Mouse (Mus musculus) retina, postnatal 1 day (tissue): ENCODE measurements around the gene Rtn4ip1.
"Not testable (repeated sequence)": the region's sequence is repeated elsewhere in the genome, so short reads cannot be mapped to it uniquely, and the experiment has no call there.

Experiments used
- DNase-seq: peaks from one replicate; pipeline ENCODE4 v3.0.0-alpha.2; 2012

The Rtn4ip1 gene

GRCm38 (mm10) chr10:43939136-43939662, 37.6 kb downstream of the Rtn4ip1 start:
- DNase-seq, result no peak

GRCm38 (mm10) chr10:43943736-43944135, 42.1 kb downstream of the Rtn4ip1 start:
- DNase-seq, result no peak

GRCm38 (mm10) chr10:43945435-43945834, 43.8 kb downstream of the Rtn4ip1 start:
- no peak for DNase-seq

- peak; percentile 79 for DNase-seq
Measured at GRCm38 (mm10) chr10:43953942-43954341, 52.3 kb downstream of the Rtn4ip1 start.

GRCm38 (mm10) chr10:43964943-43965342, 63.3 kb downstream of the Rtn4ip1 start:
- no peak for DNase-seq

- no peak for DNase-seq
Measured at GRCm38 (mm10) chr10:43973244-43973643, 71.6 kb downstream of the Rtn4ip1 start.

- DNase-seq, result no peak
Measured at GRCm38 (mm10) chr10:43977353-43977752, 75.7 kb downstream of the Rtn4ip1 start.

- no peak for DNase-seq
Measured at GRCm38 (mm10) chr10:43980080-43980479, 78.5 kb downstream of the Rtn4ip1 start.

GRCm38 (mm10) chr10:43980742-43981141, 79.1 kb downstream of the Rtn4ip1 start:
- DNase-seq, result not testable (repeated sequence)

- DNase-seq, result no peak
Measured at GRCm38 (mm10) chr10:43982470-43982869, 80.9 kb downstream of the Rtn4ip1 start.

GRCm38 (mm10) chr10:43983241-43983640, 81.6 kb downstream of the Rtn4ip1 start:
- DNase-seq, result no peak

GRCm38 (mm10) chr10:43983866-43984265, 82.3 kb downstream of the Rtn4ip1 start:
- no peak for DNase-seq

GRCm38 (mm10) chr10:43991268-43991667, 89.7 kb downstream of the Rtn4ip1 start:
- DNase-seq, result no peak

GRCm38 (mm10) chr10:43992506-43992905, 90.9 kb downstream of the Rtn4ip1 start:
- no peak for DNase-seq

GRCm38 (mm10) chr10:43993198-43993597, 91.6 kb downstream of the Rtn4ip1 start:
- DNase-seq, result peak; percentile 27

GRCm38 (mm10) chr10:43995858-43996650, 94.4 kb downstream of the Rtn4ip1 start:
- DNase-seq, result no peak

GRCm38 (mm10) chr10:43997276-43997675, 95.7 kb downstream of the Rtn4ip1 start:
- DNase-seq, result no peak

- DNase-seq, result no peak
Measured at GRCm38 (mm10) chr10:43998023-43998422, 96.4 kb downstream of the Rtn4ip1 start.

- no peak for DNase-seq
Measured at GRCm38 (mm10) chr10:43998503-43999082, 97.0 kb downstream of the Rtn4ip1 start.

- no peak for DNase-seq
Measured at GRCm38 (mm10) chr10:44000156-44000865, 98.7 kb downstream of the Rtn4ip1 start.

- peak; percentile 64 for DNase-seq
Measured at GRCm38 (mm10) chr10:44002004-44002940, 100.7 kb downstream of the Rtn4ip1 start.

GRCm38 (mm10) chr10:44002995-44003524, 101.5 kb downstream of the Rtn4ip1 start:
- DNase-seq, result no peak
